Mouse (Mus musculus) mesoderm, embryonic 11.5 days (tissue): Measurements from ENCODE around the gene Asic3.
"Not testable (repeated sequence)": the region's sequence is repeated elsewhere in the genome, so short reads cannot be mapped to it uniquely, and the experiment has no call there.

Experiments used
- DNase-seq: peaks from one replicate; pipeline ENCODE4 v3.0.0-alpha.2; 2012; ENCODE audit warnings: low read depth, low spot score

Gene Asic3

DNA sequence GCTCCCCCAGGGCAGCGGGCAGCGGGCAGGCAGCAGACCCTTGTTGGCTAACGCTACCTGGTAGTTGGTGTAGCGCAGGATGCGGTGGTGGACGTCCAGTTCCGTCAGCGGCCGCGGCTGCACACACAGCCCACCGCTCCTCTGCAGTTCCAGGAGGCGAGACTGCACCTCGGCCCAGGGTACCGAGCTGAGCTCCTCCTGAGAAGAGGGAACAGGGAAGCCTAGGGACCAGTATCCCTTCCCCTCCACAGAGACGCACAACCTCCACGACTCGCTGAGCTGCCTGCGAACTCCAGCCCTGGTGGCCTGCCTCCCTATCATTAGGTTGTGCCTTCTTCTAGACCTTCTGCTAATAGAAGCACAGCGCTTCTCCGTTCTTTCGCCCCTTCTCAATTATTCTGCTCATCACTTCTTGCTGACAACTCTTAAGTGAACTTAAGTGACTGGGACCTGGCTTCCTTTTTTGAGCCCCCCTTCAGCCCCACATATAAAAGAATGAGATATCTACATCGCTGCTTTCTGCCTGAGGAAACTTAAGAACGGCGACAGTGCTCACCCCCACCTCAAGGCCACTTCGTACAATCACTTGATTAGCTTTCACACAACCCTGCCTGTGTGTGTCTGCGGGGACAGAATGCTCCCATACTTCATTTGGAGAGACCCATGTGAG, 24.8 kb upstream of the Asic3 start:
- no peak for DNase-seq

DNA sequence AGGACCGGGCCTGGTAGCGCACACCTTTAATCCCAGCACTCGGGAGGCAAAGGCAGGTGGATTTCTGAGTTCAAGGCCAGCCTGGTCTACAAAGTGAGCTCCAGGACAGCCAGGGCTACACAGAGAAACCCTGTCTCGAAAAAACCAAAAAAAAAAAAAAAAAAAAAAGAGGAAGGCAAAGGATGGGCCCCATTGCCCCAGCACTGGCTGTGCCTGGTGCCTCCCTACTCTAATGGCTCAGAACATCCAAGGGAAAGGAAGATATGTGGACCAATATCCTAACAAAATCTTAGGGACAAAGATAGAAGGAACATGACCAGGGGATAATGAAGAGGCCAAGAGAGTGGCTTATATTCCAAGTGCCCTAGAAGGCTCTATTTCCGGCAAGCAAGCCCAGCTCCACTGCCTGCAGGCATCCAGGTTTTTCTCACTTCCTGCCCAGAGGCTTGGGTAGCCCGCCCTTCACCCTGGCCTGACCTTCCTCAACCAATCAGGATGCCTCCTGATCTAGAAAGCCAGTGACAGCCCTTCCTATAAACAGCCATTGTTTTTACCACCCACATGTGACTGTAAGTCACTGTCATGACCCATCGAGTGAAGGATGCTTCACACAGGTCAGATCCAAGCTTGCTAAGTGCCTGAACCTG, 24.1 kb upstream of the Asic3 start:
- peak; percentile 62 for DNase-seq

DNA sequence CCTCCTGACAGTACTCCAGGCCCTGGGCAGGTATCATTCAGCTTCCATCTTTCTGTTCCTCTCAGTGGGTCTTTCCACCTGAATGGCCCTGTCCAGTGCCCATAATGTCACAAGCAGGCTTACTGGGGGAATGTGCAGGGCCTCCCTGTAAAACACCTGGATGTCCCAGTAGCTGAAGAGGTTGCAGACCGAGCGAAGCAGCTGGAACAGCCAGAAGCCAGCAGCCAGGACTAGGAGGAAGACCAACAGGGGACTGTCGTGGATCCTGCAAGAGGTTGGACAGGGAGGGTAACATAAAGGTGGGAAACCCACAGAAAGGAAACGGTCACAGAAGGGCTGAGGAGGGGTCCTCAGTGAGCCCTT, 23.6 kb upstream of the Asic3 start:
- no peak for DNase-seq

DNA sequence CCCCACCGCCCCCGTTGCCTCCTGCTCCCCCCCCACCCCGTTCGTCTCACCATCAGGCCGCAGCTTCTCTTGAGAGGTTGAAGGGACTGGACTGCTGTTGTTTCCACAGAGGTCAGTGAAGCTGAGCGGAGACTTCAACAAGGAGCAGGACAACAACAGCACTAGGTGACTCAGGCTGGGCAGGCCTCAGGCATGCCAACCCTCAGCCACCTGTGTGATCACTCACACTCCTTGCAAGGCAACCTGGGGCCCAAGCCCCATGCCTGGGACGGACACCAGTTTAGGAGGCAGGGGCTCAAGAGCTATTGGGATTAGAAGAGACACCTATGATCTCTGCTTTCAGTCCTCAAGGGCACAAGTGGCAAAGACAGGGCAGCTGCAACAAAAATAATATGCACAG, 21.3 kb upstream of the Asic3 start, which contains the start of gene Atg9b:
Atg9b (minus strand) TSS at position 280 of the 400 bp plus-strand sequence.
- no peak for DNase-seq

DNA sequence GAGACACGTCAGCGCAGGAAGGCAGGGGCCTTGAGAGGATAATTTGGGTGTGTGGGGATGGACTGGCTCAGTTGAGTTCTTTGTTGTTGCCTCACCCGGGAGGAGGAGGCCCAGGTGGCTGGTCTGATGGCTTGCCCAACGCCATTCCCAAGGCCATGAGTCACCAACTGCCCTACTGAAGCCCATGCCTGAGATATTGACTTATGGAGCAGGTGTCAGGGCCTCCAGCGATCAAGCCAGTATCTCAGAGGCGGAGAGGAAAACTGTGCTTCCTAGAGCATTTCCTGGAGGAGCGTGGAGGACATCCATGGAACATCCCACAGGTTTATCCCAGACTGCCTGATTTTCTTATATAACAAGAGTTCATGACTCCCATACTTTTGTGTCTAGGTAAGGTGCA, 20.5 kb upstream of the Asic3 start:
- DNase-seq, result no peak

DNA sequence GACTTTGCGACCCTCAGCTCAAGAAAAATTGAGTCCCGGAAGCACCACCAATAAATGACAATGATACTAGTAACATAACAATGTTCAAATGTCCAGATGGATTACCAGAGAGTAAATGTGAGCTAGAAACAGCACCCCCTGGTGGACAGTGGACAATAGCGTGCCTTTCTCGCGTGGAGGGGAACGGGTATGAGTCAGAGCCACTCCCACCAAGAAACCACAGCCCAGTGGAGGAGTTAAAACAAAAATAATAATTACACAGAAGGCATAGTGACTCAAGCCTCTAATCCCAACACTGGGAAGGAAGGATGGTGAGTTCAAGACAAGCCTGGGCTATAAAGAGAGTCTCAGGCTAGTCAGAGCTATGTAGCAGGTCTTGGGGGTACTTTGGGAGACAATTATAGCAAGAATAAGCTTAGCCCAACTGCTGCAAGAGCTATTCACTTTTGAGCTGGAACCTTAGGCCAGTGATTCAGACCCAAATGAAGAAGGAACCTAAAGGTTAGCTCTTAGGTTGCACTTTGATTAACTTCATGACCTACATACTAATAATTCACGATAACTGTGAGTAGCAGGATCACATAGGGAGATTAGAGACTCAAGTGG, 19.7 kb upstream of the Asic3 start, which contains the start of gene Abcb8:
Abcb8 (plus strand) TSS at position 272 of the 606 bp plus-strand sequence.
- peak; percentile 84 for DNase-seq

DNA sequence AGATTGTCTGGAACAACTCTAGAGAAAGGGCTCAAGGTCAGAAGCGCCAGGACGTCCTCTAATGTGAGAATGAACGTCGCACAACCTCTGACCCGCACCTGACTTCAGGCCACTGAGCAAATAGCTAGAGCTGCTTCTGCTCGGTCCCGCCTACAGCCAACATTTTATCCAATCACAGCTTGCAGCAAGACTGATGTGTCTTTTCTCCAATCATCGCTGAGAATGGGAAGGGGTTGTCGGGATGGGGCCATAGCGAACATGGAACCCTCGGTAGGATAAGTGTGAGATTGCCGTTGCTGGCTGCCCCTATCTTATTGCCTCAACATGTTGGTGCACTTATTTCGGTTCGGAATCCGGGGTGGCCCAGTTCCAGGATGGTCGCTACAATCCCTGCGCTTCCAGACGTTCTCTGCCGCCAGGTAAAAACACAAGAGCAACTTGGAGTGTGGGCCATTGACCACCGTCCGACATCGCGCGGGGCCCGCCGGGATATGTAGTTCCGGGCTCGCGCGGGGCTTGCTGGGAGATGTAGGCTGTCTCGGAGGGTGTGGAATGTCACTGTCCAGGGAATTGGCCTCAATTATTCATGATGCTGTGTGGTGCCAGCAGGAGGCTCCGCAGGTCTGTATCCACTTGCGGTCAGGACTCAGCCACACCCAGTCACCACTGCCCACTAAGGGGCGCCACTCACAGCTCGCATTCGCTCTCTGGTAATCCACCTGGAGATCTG, 18.9 kb upstream of the Asic3 start:
- peak; percentile 97 for DNase-seq

DNA sequence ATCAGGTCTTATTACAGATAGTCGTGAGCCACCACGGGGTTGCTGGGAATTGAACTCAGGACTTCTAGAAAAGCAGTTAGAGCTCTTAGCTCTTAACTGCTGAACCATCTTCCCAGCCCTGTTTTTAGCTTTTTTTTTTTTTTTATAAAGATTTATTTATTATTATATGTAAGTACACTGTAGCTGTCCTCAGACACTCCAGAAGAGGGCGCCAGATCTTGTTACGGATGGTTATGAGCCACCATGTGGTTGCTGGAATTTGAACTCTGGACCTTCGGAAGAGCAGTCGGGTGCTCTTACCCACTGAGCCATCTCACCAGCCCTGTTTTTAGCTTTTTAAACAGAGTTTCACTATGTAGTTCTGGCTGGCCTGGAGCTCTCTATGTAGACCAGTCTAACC, 16.9 kb upstream of the Asic3 start:
- DNase-seq, result not testable (repeated sequence)

DNA sequence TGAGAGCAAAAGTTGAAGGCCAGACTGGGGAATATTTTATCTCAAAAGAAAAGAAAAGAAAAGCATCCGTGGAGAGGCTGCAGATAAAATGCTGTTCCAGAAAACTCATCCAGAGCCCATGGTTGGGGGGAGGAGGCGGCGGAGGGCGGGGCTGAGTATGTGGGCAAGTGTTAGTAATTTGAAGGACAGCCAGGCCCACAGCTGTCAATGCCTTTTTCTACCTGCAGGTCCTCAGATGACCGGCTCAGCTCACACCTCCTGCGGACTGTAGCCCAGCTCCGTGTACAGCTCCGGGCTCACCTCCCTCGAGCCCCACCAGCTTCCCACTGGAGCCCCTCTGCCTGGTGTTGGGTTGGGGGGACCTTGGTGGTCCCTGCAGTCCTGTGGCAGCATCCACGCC, 13.5 kb upstream of the Asic3 start:
- DNase-seq, result no peak

DNA sequence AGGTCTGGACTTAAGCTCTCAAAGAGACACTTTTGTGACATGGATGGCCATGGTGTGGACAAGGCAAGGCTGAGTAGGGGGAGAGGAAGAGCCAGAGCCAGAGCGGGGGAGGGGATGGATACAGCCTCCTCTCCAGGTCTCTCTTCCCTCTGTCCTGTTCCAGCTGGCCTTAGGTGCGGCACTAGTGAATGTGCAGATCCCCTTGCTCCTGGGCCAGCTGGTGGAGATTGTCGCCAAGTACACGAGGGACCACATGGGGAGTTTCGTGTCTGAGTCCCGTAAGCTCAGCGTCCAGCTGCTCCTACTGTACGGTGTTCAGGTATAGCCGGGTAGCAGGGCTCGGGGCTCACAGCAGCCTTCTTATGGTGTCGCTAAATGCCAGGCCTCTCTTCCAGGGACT, 12.8 kb upstream of the Asic3 start:
- no peak for DNase-seq

DNA sequence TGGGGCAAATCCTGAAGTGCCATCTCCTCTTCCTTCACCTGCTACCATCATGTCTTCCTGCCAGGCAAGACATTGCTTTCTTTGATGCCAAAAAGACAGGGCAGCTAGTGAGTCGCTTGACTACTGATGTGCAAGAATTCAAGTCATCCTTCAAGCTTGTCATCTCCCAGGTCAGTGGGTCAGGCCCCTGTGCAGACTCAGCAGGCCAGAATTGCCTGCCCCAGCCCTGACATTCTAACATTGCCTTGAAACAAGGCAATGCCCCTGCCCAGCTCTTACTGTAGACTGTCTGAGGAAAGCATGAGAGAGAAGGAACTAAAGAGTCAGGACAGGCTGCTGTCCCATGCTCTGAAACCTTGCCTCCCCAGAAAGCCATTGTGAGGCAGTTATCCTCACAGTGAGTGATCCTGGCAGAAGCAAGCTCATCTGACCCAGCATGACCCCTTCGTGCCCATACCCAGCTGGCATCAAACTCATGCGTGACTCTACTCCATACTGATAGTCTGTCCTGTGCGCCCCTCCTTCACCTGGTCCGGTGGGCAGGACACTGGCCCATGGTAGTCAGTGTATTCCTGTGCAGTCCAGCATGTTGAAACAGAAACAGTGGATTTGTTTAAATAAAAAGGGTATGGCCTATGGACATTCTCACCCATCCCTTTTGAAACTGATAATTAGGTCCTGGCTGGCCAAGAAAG, 12.1 kb upstream of the Asic3 start:
- DNase-seq, result no peak

DNA sequence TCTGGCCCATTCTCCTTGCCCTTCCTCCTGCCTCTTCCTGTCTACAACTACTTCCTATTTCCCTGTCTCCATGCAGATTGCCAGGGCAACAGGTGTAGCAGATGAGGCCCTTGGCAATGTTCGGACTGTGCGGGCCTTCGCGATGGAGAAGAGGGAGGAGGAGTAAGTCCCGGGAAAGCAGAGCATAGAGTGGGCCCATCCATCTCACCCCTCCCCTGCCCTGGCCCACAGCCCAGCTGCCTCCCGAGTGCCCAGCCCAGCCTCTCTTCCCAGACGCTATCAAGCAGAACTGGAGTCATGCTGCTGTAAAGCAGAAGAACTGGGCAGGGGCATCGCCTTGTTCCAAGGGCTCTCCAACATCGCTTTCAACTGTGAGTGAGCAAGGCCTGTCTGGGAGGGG, 11.2 kb upstream of the Asic3 start:
- no peak for DNase-seq

DNA sequence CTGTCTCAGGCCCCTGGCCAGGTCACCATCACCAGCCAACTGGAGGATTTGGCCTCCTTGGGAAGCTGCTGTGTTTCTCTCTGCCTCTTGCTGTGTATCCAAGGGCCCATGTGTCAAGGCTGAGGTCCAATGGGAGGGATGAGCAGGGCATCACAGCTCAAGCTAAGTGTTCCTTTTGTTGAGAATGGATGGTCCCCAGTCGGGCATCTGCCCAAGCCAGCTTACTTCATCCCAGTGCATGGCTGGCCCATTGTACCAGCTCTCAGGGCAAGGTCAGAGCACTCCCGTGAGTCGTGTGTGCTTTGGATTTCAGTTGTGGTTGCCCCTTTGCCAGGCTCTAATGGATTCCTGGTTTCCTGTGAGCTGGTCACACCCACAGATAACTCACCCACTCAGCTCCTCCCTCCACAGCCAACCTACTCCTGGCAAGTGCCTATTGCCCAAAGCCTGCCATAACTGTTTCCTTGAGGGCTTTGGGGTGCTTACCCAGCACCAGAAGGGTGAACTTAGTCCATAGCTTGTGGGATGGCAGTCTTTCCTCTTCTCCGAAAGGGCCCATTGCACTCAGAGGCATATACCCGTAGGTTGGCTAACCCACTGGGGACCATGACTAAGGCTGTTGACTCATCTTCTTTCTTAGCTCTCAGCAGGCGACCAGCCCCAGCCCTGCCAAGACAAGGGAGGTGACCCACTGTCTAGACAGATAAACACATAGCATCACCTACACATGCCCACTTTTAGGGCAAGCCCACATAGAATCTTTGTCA, 8.4 kb upstream of the Asic3 start:
- no peak for DNase-seq

DNA sequence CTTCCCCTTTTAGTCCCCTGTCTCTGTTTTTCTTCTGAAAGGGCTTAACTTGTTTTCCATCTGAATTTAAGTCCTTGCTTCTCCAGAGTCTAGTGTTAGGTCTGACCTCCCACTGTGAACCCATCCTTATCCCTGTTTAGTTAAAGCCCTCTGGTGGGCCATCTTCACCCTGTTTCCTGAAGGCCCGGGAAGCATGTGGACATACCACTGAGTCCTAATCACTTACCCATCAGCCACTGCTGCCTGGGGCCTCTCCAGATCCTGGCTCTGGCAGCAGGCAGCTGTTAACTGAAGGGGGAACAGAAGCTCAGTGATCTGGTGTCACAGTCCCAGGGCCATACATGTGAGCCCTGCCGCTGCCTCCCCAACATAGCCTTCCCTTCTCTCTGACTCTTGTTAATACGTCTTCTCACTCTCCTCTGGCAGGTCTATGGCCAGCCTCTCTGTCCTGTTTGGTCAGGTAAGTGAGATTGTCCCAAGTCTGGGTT, 7.8 kb upstream of the Asic3 start:
- DNase-seq, result no peak

DNA sequence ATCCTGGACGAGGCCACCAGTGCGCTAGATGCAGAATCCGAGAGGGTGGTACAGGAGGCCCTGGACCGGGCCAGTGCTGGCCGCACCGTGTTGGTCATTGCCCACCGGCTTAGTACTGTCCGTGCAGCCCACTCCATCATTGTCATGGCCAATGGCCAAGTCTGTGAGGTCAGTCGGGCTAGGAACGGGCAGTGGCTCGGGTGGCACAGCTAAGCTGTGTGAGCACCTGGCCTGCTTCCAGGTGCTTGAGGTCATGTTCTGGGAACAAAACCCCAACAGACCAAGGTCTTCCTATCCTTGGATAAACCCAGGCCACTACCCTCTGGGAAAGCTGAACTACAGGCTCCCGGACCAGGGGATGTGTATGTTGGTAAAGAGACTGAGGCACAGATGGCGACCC, 4.5 kb upstream of the Asic3 start:
- no peak for DNase-seq

DNA sequence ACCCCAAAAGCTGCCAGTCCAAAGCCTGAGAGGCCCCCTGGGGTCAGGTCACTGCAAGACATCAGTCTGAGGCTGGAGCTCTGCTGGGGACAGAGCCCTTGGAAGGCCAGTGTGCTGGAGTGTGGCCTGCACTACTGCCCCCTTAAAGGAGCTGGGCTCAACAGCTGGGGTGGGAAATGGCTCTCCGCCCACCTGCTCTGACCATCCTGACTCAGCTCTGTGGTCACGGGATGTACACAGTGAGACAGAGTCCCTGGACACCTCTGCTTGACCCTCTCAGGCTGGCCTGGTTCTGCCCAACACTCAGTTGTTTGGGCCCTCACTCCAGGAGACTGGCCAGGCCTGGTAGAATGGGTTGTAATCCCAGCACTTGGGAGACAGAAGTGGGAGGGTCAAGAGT, 3.7 kb upstream of the Asic3 start:
- no peak for DNase-seq

DNA sequence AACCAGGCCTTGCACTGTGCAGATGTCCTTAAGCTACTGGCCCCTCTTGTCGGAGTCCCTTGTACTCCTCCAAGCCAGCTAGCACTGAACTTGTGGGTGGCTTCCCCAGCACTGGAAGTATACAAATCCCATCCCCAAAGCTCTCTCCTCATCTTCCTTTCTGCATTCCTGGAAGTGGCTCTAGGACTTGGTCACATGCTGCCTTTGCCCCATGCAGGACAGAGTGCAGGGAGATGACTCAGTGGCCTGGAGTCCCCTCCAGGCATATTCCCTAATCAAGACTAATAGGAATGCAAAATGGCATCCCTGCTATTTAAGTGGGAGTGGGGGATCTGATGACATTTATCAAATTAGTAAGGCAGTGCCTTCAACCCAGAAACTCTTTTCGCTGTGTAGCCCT, 1.1 kb upstream of the Asic3 start:
- no peak for DNase-seq

DNA sequence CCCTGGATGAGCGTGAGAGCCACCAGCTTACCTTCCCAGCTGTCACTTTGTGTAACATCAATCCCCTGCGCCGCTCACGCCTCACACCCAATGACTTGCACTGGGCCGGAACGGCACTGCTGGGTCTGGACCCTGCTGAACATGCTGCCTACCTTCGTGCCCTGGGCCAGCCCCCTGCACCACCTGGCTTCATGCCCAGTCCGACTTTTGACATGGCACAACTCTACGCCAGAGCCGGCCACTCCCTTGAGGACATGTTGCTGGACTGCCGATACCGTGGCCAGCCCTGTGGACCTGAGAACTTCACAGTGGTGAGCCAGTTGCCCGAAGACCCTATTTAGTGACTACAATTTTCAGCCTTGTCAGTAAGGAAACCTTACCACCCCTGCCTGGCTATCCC, 746 bp downstream of the Asic3 start:
- no peak for DNase-seq

DNA sequence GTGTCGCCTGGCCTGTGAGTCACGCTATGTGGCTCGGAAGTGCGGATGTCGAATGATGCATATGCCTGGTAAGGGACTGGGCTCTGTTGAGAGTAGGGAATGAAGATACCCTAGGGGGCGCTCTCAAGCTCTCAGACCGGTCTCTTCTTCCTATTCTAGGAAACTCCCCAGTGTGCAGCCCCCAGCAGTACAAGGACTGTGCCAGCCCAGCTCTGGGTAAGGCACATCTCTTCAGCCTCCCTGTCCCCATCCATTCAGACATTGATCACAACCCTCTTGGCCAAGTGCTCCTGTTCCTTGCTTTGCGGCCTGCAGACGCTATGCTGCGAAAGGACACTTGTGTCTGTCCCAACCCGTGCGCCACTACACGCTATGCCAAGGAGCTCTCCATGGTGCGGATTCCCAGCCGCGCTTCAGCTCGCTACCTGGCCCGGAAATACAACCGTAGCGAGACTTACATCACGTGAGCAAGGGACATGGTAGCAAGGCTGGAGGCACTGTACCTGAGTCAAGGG, 3.1 kb downstream of the Asic3 start:
- peak; percentile 73 for DNase-seq

DNA sequence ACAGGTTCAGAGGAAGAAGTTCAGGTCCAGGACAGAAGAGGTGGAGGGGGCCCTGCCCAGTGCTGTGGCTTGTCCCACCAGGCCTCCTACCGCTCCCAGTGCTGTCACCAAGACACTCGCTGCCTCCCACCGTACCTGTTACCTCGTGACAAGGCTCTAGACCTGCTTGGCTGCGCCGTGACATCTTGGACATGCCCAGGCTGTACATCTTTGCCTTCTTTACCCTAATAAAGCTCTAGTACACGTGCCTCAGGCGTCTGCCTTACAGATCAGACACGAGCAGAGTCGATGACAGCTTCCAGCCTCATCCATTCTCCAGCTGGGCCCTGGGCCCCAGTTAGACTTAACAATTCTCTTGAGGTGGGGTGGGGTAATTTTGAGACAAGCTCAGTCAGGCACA, 4.4 kb downstream of the Asic3 start:
- DNase-seq, result no peak

DNA sequence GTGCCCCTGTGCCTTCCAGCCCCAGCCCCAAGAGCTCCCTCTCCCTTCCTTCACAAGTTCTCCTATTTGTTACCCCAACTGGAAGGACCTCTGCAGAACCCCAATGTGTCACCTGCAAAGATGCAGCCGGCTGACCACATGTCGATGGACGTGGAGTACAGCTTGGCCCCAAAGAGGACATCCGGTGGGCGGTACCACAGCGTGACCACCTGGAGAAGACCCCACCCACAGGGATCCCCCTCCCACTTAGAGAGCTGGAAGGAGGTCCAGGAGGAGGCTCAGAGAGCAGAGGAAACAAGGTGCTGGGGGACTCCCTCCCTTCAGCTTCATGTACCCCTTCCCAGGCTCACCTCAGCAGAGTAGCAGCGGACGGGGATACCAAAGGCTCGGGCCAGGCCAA, 7.2 kb downstream of the Asic3 start:
- DNase-seq, result no peak
